Mouse (Mus musculus): ENCODE data around the gene Sec14l1.

Sec14l1 gene

GRCm38 (mm10) chr11:117106633-117107334 is 8.2 kb upstream of the Sec14l1 start:
- in situ Hi-C loops (cut with MboI; ENCODE audit: low sequenced_read_pairs): no loop called here

GRCm38 (mm10) chr11:117107837-117108236 is 7.1 kb upstream of the Sec14l1 start:
- in situ Hi-C loops (cut with MboI; ENCODE audit: low sequenced_read_pairs): no loop called here

GRCm38 (mm10) chr11:117108595-117108994 is 6.4 kb upstream of the Sec14l1 start:
- in situ Hi-C loops (cut with MboI; ENCODE audit: low sequenced_read_pairs): no loop called here

DNA sequence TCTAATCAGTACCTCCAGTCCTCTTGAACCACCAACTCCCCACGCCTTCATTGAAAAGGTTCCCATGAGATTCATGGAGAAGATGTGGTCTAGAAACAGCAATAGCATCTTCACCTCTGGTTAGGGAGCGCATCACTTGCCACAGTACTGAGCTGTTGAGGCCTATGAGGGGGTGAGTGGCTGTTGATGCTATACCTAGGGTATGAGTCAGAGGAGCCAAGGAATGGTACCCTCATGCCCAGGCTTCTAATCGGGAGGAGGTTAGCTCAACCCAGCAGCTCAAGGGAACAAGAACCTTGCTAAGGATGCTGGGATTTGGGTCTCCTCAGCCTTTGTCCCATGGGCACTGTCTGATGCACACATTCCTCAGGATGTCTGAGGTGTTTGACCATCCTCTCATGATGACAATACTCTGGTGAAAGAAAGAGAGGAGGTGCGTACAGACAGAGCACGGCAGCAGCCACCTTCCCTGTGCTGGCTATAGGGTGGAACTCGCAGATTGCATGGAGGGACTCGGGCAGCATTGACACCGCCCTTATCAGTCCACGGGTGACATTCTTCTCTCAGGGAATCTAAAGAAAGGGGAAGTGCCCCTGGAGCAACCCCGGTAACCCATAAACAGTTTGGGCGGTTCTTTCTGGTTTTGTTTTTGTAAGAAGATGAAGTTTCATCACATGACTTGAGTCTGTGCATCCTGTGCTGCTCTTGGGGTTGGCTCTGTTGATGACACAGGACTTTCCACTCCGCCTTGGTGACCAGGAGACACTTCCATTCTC is 5.6 kb upstream of the Sec14l1 start:
- in situ Hi-C loops (cut with MboI; ENCODE audit: low sequenced_read_pairs): no loop called here

GRCm38 (mm10) chr11:117111967-117112648 is 2.9 kb upstream of the Sec14l1 start:
- in situ Hi-C loops (cut with MboI; ENCODE audit: low sequenced_read_pairs): no loop called here

DNA sequence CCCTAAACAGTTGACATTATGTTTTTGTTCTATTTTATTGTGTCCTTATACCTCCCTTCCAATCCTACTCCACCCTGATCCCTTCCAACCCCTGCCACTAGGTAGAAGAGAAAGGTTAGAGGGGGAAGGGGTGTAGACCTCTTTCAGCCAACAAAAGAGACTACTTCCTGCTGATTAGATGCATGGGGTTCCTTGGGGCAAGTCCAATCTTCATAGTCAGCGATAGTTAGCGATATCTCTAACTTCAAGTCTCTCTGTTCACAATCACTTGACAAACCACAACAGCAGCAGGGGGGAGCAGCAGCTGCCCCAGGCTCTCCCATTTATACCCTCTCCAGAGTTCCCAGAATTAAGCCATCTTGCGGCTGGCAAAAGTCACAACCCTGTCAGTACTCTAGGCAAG is 2.3 kb upstream of the Sec14l1 start:
- in situ Hi-C loops (cut with MboI; ENCODE audit: low sequenced_read_pairs): no loop called here

DNA sequence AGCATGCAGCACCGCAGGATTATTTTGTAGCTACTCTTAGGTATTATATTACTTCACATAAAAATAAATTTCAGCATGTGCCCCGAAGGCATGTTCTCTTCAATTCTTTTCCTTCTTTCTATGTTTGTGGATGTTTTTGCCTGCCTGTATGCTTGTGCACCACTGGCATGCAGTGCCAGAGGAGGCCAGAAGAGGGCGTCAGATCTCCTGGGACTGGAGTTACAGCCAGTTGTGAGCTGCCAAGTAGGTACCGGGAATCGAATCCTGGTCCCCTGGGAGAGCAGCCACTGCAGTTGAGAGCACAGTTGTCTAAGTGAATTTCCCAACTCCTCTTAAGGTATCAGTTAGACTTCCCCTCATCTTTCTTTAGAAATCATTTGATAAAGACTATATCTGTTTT is 1.6 kb upstream of the Sec14l1 start:
- in situ Hi-C loops (cut with MboI; ENCODE audit: low sequenced_read_pairs): no loop called here

- in situ Hi-C loops (cut with MboI; ENCODE audit: low sequenced_read_pairs): no loop called here
Observed at GRCm38 (mm10) chr11:117114231-117114591, 757 bp upstream of the Sec14l1 start.

GRCm38 (mm10) chr11:117115346-117116219 is 615 bp downstream of the Sec14l1 start:
- in situ Hi-C loops (cut with MboI; ENCODE audit: low sequenced_read_pairs): no loop called here

- in situ Hi-C loops (cut with MboI; ENCODE audit: low sequenced_read_pairs): no loop called here
Observed at GRCm38 (mm10) chr11:117116350-117117303, 1.7 kb downstream of the Sec14l1 start.

DNA sequence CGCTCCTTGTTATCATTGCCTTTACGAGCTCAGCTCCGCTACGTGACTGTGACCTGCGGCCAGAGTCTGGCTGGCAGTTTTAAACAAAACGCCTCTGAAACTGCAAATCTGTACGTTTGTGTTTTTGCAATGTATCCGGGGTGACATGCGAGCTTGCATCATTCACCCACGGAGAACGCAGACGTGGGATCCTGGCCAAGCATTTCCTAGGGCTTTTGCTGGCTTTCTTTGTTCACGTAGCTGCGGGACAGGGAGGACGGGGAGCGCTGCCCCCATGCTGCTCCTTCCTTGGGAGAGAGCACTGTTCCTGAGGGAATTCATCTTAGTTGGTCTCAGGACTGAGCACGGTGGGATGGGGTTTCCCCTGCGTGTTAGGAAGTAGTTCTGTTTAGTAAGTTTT is 2.4 kb downstream of the Sec14l1 start:
- in situ Hi-C loops (cut with MboI; ENCODE audit: low sequenced_read_pairs): no loop called here

GRCm38 (mm10) chr11:117117791-117118190 is 2.8 kb downstream of the Sec14l1 start:
- in situ Hi-C loops (cut with MboI; ENCODE audit: low sequenced_read_pairs): no loop called here

- in situ Hi-C loops (cut with MboI; ENCODE audit: low sequenced_read_pairs): no loop called here
Observed at GRCm38 (mm10) chr11:117118248-117118647, 3.3 kb downstream of the Sec14l1 start.

DNA sequence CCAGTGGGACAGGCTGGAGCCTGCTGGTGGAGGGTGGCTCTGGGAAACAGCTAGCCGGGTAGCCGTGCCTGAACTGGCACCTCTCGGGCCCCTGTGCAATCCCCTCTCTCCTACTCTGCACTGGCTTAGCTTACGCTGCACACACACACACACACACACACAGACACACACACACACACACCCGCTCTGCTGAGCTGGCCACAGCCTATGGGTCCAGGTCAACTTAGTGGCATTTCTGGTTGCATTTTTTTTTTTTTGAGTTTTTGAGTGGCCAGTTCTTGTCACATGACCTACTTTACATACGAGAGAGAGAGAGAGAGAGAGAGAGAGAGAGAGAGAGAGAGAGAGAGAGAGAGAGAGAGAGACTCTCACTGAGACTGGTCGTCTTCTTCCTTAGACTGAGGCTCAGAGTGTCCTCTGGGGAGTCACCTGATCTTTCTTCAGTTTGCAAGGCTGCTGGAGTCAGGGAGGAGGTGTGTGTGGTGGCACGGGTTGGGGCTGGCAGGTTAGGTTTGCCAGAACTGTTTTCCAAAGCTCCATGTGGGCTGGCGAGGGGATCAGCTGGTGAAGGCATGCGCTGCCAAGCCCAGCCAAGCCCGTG is 3.9 kb downstream of the Sec14l1 start:
- in situ Hi-C loops (cut with MboI; ENCODE audit: low sequenced_read_pairs): no loop called here

GRCm38 (mm10) chr11:117119723-117120122 is 4.8 kb downstream of the Sec14l1 start:
- in situ Hi-C loops (cut with MboI; ENCODE audit: low sequenced_read_pairs): no loop called here

DNA sequence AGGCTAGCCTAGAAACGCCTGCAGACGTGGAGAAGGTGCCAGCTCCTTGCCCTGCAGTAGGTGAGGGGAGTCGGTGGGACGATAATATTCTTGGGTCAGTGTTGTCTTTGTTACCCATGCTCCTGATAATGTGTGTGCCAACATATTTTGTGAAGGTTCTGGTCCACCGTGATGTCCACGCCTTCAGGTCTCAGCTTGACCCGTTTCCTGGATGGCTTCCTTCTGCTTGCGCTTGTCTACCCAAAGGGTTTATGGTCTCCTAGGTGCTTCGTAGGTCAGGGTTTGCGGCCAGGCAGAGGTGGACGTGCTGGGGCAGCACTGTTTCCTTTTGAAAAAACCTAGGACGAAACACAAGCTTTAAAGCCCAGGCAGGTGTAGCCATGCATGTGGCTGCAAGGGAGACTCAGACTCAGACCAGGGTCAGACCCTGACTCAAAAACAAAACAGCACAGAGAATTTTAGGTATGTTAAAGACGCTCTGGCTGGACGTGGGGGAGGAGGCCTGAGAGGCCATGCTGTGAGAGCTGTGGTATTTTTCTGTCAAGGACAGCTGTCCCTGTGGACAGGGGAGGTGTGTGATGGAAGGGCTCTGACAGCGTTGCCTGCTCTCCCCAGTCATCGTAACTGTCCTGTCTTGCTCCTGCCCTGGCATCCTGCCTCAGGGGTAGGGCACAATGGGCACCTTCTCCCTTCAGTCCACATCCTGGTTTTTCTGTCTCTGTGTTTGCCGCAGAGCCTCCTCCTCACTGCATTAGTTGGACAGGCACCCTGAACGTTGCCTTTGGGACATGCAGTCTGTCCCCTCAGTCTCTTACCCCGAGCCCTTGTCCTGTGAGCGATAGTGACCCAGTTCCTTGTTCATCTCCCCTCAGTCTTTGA is 5.6 kb downstream of the Sec14l1 start:
- in situ Hi-C loops (cut with MboI; ENCODE audit: low sequenced_read_pairs): no loop called here

DNA sequence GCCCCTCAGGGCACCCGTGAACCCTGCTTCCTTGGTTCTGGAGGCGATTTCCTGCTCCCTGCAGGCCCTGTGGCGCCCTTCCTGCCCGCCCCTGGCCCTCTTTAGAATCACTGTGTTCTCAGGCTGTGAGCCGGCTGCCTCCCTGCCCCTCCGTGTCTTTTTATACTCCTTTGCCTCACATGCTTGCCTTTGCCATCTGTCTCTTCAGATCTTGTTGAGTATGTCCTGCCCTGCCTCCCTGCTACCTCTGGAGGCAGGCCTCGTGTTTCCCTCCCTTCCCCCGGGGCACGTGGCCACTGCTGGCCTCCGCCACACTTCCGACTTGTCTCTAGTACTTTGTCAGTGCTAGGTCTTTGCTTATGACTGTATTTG is 6.2 kb downstream of the Sec14l1 start:
- in situ Hi-C loops (cut with MboI; ENCODE audit: low sequenced_read_pairs): no loop called here

GRCm38 (mm10) chr11:117121954-117122353 is 7.0 kb downstream of the Sec14l1 start:
- in situ Hi-C loops (cut with MboI; ENCODE audit: low sequenced_read_pairs): no loop called here
